Mouse (Mus musculus): ENCODE results near the gene Trappc6b.

DNA sequence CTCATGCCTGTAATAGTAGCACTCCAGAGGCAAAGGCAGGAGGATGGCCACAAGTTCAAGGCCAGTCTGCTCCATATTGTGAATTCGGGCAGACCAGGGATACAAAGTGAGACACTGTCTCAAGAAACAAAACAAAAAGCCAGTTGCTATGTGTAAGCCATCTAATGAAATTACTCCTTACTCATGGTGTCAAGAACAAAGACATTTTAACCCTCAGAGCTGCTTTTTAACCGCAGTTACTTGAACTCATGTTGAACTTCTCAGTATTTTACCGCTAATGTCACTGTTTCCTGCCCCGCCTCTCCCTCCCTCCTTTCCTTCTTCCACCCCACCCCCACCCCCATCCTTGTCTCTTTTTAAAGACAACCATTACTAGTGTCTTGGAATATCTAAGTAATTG is 40.0 kb downstream of the Trappc6b start:
- no peak for TF ChIP-seq ETS1 (IDR thresholded peaks at IDR 0.05; ENCODE audit: low read depth, low read length)
- no peak for TF ChIP-seq GATA1 (IDR thresholded peaks at IDR 0.05; ENCODE audit: low read depth, low read length)
